Mouse (Mus musculus) limb, embryonic 12.5 days (tissue): ENCODE measurements around the gene Ltbp1. TPM values are rescaled to one million over a fixed set of nuclear protein-coding genes. Genes with fewer than 3 reads are reported as not detected.
"Not testable (repeated sequence)": the region's sequence is repeated elsewhere in the genome, so short reads cannot be mapped to it uniquely, and the experiment has no call there.

Source experiments
- ATAC-seq: fragments of 200-750 bp; cut with Nextera tagmentation; 2 replicates; pipeline ENCODE4 v1.8.0; 2017; ENCODE audit warnings: low read depth, moderate TSS enrichment; ENCODE audit not compliant: insufficient number of reproducible peaks, insufficient read depth, low FRiP score, low TSS enrichment
- H3K27ac ChIP-seq: fragments of 300-500 bp; sonication (generic); 2 replicates; pipeline ENCODE4 v1.5.1; 2016; ENCODE audit warnings: mild to moderate bottlenecking, moderate library complexity
- H3K27me3 ChIP-seq: fragments of 300-500 bp; sonication (generic); 2 replicates; pipeline ENCODE4 v1.6.1; 2016; ENCODE audit warnings: mild to moderate bottlenecking, moderate library complexity
- H3K36me3 ChIP-seq: fragments of 300-500 bp; sonication (generic); 2 replicates; pipeline ENCODE4 v1.6.1; 2016; ENCODE audit warnings: mild to moderate bottlenecking, moderate library complexity
- H3K4me1 ChIP-seq: fragments of 300-500 bp; sonication (generic); replicated peaks from 2 replicates; pipeline ENCODE4 v1.6.1; 2016
- H3K4me2 ChIP-seq: fragments of 300-500 bp; sonication (generic); 2 replicates; pipeline ENCODE4 v1.6.1; 2016; ENCODE audit warnings: mild to moderate bottlenecking, moderate library complexity
- H3K4me3 ChIP-seq: fragments of 300-500 bp; sonication (generic); replicated peaks from 2 replicates; pipeline ENCODE4 v1.5.1; 2016; ENCODE audit warnings: mild to moderate bottlenecking
- H3K9ac ChIP-seq: fragments of 300-500 bp; sonication (generic); replicated peaks from 2 replicates; pipeline ENCODE4 v1.6.1; 2016; ENCODE audit warnings: mild to moderate bottlenecking, moderate library complexity
- H3K9me3 ChIP-seq: fragments of 300-500 bp; sonication (generic); 2 replicates; pipeline ENCODE4 v1.6.1; 2016; ENCODE audit warnings: mild to moderate bottlenecking, moderate library complexity
- WGBS: fragments of 180-500 bp; shearing (Covaris S2); methylation state at CpG from one replicate; pipeline ENCODE4 v1.1.7; 2016; 5-methylcytosine and 5-hydroxymethylcytosine counted together
- polyA plus RNA-seq: library from polyadenylated mRNA; unstranded; fragments of >200 nt; fragmentation: Nextera tagmentation; extraction: Ambion mirVana; gene quantifications from 2 replicates; pipeline ENCODE4 v1.2.1, GENCODE M21; 2016

Gene Ltbp1
- polyA plus RNA-seq, 1 experiment from 2014 or later, result 43.8 TPM

DNA sequence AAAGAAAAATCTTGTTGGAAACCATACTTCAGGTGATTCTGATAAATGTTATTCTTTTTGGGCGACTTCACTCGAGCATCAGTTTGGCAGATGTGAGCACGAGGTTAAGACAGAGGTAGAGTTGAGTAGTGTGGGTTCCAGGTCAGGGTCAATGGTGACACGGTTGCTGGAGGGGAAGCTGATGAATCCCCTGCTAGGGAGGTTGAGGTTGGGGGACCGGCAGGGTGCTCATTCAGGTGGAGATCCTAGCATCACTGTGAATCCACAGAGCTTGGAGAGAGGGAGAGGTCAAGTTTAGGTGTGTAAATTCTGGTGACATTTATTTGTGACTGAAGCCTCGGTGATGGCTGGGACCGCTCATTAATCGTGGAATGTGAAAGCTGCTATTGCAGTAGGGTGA is 110.2 kb downstream of the Ltbp1 start:
- Histone ChIP-seq H3K4me3 (no peak overlapping the region), H3K4me1 (peaks cover 30% of the 10 kb centered on the region), H3K27me3 (no peaks in the 10 kb centered on the region), H3K9ac (no peak overlapping the region), H3K36me3 (no peaks in the 10 kb centered on the region), H3K9me3 (no peaks in the 10 kb centered on the region), H3K27ac (no peak overlapping the region), H3K4me2 (no peak overlapping the region)
- 58% methylated on average over 8 of the region's 8 CpGs for WGBS
- no peak for ATAC-seq

GRCm38 (mm10) chr17:75118896-75119295 is 113.5 kb downstream of the Ltbp1 start:
- no peak for ATAC-seq
- Histone ChIP-seq H3K9me3 (no peaks in the 10 kb centered on the region), H3K4me1 (peaks cover 32% of the 10 kb centered on the region)

GRCm38 (mm10) chr17:75119422-75119821 is 114.1 kb downstream of the Ltbp1 start:
- Histone ChIP-seq H3K4me1 (peaks cover 32% of the 10 kb centered on the region), H3K27me3 (no peaks in the 10 kb centered on the region), H3K36me3 (no peaks in the 10 kb centered on the region), H3K27ac (no peak overlapping the region), H3K9me3 (no peaks in the 10 kb centered on the region), H3K4me2 (no peak overlapping the region), H3K4me3 (no peak overlapping the region), H3K9ac (no peak overlapping the region)
- no peak for ATAC-seq
- 81% methylated on average over 3 of the region's 3 CpGs for WGBS

More at GRCm38 (mm10) chr17:75118896-75119295, 113.5 kb downstream of the Ltbp1 start:
- no peak overlapping the region for H3K4me3 ChIP-seq
- no peak overlapping the region for H3K27ac ChIP-seq
- no peaks in the 10 kb centered on the region for H3K36me3 ChIP-seq
- H3K27me3 ChIP-seq, result no peaks in the 10 kb centered on the region
- no peak overlapping the region for H3K9ac ChIP-seq
- 81% methylated on average over 3 of the region's 3 CpGs for WGBS
- no peak overlapping the region for H3K4me2 ChIP-seq

DNA sequence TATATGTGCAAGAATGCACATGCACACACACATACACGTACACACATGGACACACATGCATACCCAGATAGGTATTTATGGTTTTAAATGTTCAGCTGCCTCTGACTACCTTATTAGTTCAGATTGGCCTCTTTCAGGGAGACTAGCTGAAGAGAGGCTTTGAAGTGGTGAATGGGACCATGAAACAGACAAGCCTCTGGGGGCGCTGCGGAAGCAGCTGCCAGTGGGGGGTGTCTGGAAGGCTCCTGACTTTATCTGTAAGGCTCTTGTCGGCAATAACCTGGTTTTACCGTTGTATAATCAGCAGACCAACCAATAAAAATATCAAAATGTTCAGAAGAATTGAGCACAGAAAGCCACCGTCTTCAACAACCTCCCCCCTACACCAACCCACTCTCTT is 114.7 kb downstream of the Ltbp1 start:
- Histone ChIP-seq H3K4me3 (no peak overlapping the region), H3K36me3 (no peaks in the 10 kb centered on the region), H3K4me2 (no peak overlapping the region), H3K4me1 (peaks cover 30% of the 10 kb centered on the region), H3K27me3 (no peaks in the 10 kb centered on the region), H3K27ac (no peak overlapping the region), H3K9me3 (no peaks in the 10 kb centered on the region), H3K9ac (no peak overlapping the region)
- 59% methylated on average over 6 of the region's 6 CpGs for WGBS
- ATAC-seq, result no peak

- ATAC-seq, result no peak
- H3K36me3 ChIP-seq, result no peaks in the 10 kb centered on the region
- peaks cover 22% of the 10 kb centered on the region for H3K4me1 ChIP-seq
- H3K27me3 ChIP-seq, result no peaks in the 10 kb centered on the region
- H3K9me3 ChIP-seq, result no peaks in the 10 kb centered on the region
- H3K4me2 ChIP-seq, result no peak overlapping the region
- WGBS, result 79% methylated on average over 8 of the region's 8 CpGs
- no peak overlapping the region for H3K4me3 ChIP-seq
- no peak overlapping the region for H3K9ac ChIP-seq
- H3K27ac ChIP-seq, result no peak overlapping the region
Measured at GRCm38 (mm10) chr17:75122584-75123282, 117.4 kb downstream of the Ltbp1 start.

- no peak overlapping the region for H3K27ac ChIP-seq
- 56% methylated on average over 8 of the region's 8 CpGs for WGBS
- H3K4me3 ChIP-seq, result no peak overlapping the region
- H3K4me2 ChIP-seq, result no peak overlapping the region
- ATAC-seq, result no peak
- H3K9ac ChIP-seq, result no peak overlapping the region
- no peaks in the 10 kb centered on the region for H3K27me3 ChIP-seq
- peaks cover 10% of the 10 kb centered on the region for H3K4me1 ChIP-seq
- H3K9me3 ChIP-seq, result no peaks in the 10 kb centered on the region
- no peaks in the 10 kb centered on the region for H3K36me3 ChIP-seq
Measured at GRCm38 (mm10) chr17:75128337-75128935, 123.1 kb downstream of the Ltbp1 start.

DNA sequence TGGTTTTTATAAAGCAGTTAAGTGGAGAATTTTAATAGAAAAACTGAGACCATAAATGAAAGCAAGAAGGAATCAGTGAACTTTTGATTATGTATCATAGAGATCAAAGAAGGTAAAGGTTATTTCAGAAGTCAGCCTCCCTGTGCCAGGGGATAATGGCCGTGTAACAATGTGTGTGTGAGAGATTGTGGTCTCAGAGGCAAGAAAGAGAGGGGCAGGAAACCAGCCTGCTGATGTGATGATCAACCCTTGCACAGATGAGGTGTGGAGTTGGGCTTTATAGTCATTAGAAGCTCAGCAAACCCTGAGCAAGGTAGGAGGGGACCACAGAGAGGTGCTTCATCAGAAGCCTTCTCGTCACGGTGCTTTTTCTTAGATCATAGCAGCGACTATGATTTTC is 128.6 kb downstream of the Ltbp1 start:
- peaks cover 13% of the 10 kb centered on the region for H3K4me1 ChIP-seq
- H3K9ac ChIP-seq, result no peak overlapping the region
- H3K27ac ChIP-seq, result no peak overlapping the region
- H3K27me3 ChIP-seq, result no peaks in the 10 kb centered on the region
- WGBS, result 84% methylated on average over 4 of the region's 4 CpGs
- H3K4me2 ChIP-seq, result no peak overlapping the region
- H3K9me3 ChIP-seq, result no peaks in the 10 kb centered on the region
- H3K4me3 ChIP-seq, result no peak overlapping the region
- no peak for ATAC-seq
- H3K36me3 ChIP-seq, result no peaks in the 10 kb centered on the region

DNA sequence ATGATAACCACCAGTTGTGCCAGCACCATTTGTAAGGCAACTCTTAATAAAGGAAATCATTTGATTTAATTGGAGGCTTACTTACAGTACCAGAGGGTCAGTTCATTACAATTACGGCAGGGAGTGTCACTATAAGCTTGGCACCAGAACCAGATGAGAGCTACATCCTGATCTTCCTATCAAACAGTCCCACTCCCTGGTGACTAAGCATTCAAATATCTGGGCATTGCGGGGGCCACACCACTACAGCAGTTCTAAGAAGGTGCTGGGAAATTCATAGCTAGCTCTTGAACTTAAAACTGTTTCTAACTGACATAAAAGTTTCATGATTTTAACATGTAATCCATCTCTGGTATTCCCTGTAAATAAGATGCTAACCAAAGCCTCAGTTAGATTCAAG is 134.4 kb downstream of the Ltbp1 start:
- no peak overlapping the region for H3K4me3 ChIP-seq
- 89% methylated on average over 2 of the region's 2 CpGs for WGBS
- ATAC-seq, result no peak

GRCm38 (mm10) chr17:75142845-75143244 is 137.5 kb downstream of the Ltbp1 start:
- 81% methylated on average over 7 of the region's 7 CpGs for WGBS
- H3K9ac ChIP-seq, H3K36me3 ChIP-seq, H3K9me3 ChIP-seq, H3K27me3 ChIP-seq, H3K4me1 ChIP-seq, H3K4me2 ChIP-seq, H3K4me3 ChIP-seq, ATAC-seq, H3K27ac ChIP-seq: not testable (repeated sequence)

More for the DNA sequence above, 134.4 kb downstream of the Ltbp1 start:
- H3K9ac ChIP-seq, result no peak overlapping the region
- no peak overlapping the region for H3K27ac ChIP-seq
- H3K9me3 ChIP-seq, result no peaks in the 10 kb centered on the region
- no peaks in the 10 kb centered on the region for H3K27me3 ChIP-seq
- H3K4me1 ChIP-seq, result 0 out of 2 replicates have a peak, but pooled peaks cover 3% of the 10 kb centered on the region
- H3K4me2 ChIP-seq, result no peak overlapping the region
- no peaks in the 10 kb centered on the region for H3K36me3 ChIP-seq

- Histone ChIP-seq H3K36me3 (0 out of 2 replicates have a peak, but pooled peaks cover 3% of the 10 kb centered on the region), H3K27ac (no peak overlapping the region), H3K27me3 (no peaks in the 10 kb centered on the region), H3K9me3 (no peaks in the 10 kb centered on the region), H3K9ac (no peak overlapping the region), H3K4me3 (no peak overlapping the region), H3K4me1 (no peaks in the 10 kb centered on the region), H3K4me2 (no peak overlapping the region)
- ATAC-seq, result no peak
- WGBS, result 45% methylated on average over 6 of the region's 6 CpGs
Measured at GRCm38 (mm10) chr17:75143927-75144326, 138.6 kb downstream of the Ltbp1 start.

DNA sequence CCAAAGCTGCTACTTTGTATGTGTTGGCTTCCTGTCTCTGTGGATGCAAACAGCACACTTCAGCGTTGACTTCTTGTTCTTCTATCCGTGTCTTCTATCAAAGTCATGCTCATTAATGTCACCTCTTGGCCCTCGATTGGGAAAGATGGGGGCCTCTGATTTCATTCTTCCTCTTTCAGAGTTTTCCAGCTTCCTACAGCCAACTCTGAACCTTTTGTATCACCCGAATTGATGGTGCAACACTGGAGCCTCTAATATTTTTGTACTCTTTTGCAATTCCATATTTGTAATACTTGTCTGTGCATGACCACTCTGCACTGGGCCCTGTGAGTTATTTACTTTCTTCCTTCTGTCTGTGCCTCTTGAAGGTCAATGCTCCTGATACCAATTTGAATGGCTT is 141.8 kb downstream of the Ltbp1 start:
- Histone ChIP-seq H3K9me3 (no peaks in the 10 kb centered on the region), H3K4me3 (no peak overlapping the region), H3K36me3 (peaks cover 15% of the 10 kb centered on the region; the same call in 1 of the 2 replicates), H3K27ac (no peak overlapping the region), H3K4me2 (no peak overlapping the region), H3K4me1 (no peaks in the 10 kb centered on the region), H3K27me3 (no peaks in the 10 kb centered on the region), H3K9ac (no peak overlapping the region)
- no peak for ATAC-seq
- WGBS, result 87% methylated on average over 4 of the region's 4 CpGs

DNA sequence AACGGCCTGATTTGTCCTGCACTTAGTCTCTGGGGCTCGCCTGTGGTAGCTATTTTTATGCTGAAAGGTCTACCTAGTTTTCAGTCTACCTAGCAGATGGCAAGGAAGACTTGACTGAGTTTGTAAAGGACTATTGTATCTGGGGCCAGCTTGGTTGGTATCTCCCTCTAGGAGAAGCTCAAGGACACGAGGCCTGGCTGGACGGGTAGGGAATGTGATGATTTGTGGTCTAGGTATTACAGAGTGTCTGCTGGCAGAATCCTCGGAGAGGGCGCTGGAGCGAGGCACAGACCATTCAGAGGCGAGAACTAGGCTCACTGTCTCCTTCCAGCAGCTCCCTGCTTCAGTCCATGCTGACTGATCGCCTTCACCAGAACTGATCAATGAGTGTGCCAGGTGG is 146.4 kb downstream of the Ltbp1 start:
- Histone ChIP-seq H3K9ac (no peak overlapping the region), H3K4me3 (no peak overlapping the region), H3K36me3 (peaks cover 23% of the 10 kb centered on the region), H3K4me1 (no peaks in the 10 kb centered on the region), H3K27me3 (no peaks in the 10 kb centered on the region), H3K27ac (no peak overlapping the region), H3K9me3 (no peaks in the 10 kb centered on the region), H3K4me2 (no peak overlapping the region)
- WGBS, result 84% methylated on average over 9 of the region's 9 CpGs
- no peak for ATAC-seq
